Mouse (Mus musculus) T-helper 2 cell (primary cell): ENCODE measurements at regions not wholly inside any gene's neighbourhood (a gene's known extent, or its start where the extent isn't known, plus 50 kb on each side); places are given as distances from the start of the nearest gene placed in this dataset.

ENCODE experiments used
- in situ Hi-C: fragments of 300-600 bp; cut with MboI, MseI; formaldehyde crosslinking; loops from one replicate; pipeline ENCODE4 v1.15.1; 2025; ENCODE audit warnings: high pct_unique_total_duplicates

GRCm38 (mm10) chr8:35235815-35236509 is 529.6 kb upstream of the Gm19410 start:
- in situ Hi-C loops, result no loop called here

GRCm38 (mm10) chr8:35237279-35237678 is 528.3 kb upstream of the Gm19410 start:
- in situ Hi-C loops, result no loop called here

GRCm38 (mm10) chr8:35240884-35241283 is 524.7 kb upstream of the Gm19410 start:
- in situ Hi-C loops, result no loop called here

GRCm38 (mm10) chr8:35243555-35243954 is 522.0 kb upstream of the Gm19410 start:
- in situ Hi-C loops, result no loop called here

- in situ Hi-C loops, result no loop called here
Measured at GRCm38 (mm10) chr8:35249747-35250375, 515.7 kb upstream of the Gm19410 start.

- in situ Hi-C loops, result no loop called here
Measured at GRCm38 (mm10) chr8:35250641-35251040, 514.9 kb upstream of the Gm19410 start.

GRCm38 (mm10) chr8:35253946-35254345 is 511.6 kb upstream of the Gm19410 start:
- in situ Hi-C loops, result no loop called here

GRCm38 (mm10) chr8:35255327-35255726 is 510.3 kb upstream of the Gm19410 start:
- in situ Hi-C loops, result no loop called here

GRCm38 (mm10) chr8:35256958-35257357 is 508.6 kb upstream of the Gm19410 start:
- in situ Hi-C loops, result no loop called here

GRCm38 (mm10) chr8:35268221-35268620 is 497.4 kb upstream of the Gm19410 start:
- in situ Hi-C loops, result no loop called here

GRCm38 (mm10) chr8:35268986-35269385 is 496.6 kb upstream of the Gm19410 start:
- in situ Hi-C loops, result no loop called here

GRCm38 (mm10) chr8:35275972-35276371 is 489.6 kb upstream of the Gm19410 start:
- in situ Hi-C loops, result no loop called here

GRCm38 (mm10) chr8:35276460-35276859 is 489.1 kb upstream of the Gm19410 start:
- in situ Hi-C loops, result no loop called here

- in situ Hi-C loops, result no loop called here
Measured at GRCm38 (mm10) chr8:35278946-35279345, 486.6 kb upstream of the Gm19410 start.

- in situ Hi-C loops, result no loop called here
Measured at GRCm38 (mm10) chr8:35280741-35281140, 484.8 kb upstream of the Gm19410 start.

GRCm38 (mm10) chr8:35283366-35283765 is 482.2 kb upstream of the Gm19410 start:
- in situ Hi-C loops, result no loop called here

- in situ Hi-C loops, result no loop called here
Measured at GRCm38 (mm10) chr8:35289018-35289417, 476.6 kb upstream of the Gm19410 start.

GRCm38 (mm10) chr8:35289967-35290366 is 475.6 kb upstream of the Gm19410 start:
- in situ Hi-C loops, result no loop called here

GRCm38 (mm10) chr8:35293437-35294126 is 472.0 kb upstream of the Gm19410 start:
- in situ Hi-C loops, result no loop called here

GRCm38 (mm10) chr8:35296936-35297335 is 468.7 kb upstream of the Gm19410 start:
- in situ Hi-C loops, result no loop called here

- in situ Hi-C loops, result no loop called here
Measured at GRCm38 (mm10) chr8:35299088-35299487, 466.5 kb upstream of the Gm19410 start.

- in situ Hi-C loops, result no loop called here
Measured at GRCm38 (mm10) chr8:35300359-35300758, 465.2 kb upstream of the Gm19410 start.
